Mouse (Mus musculus) C2C12 (cell line): Measurements from ENCODE around the gene Plau. TPM values are rescaled to one million over a fixed set of nuclear protein-coding genes. Genes with fewer than 3 reads are reported as not detected.

Experiments used
- H3K27me3 ChIP-seq: one replicate; pipeline ENCODE4 v1.6.1; 2011; ENCODE audit not compliant: control insufficient read depth, insufficient read depth, insufficient read length
- H3K36me3 ChIP-seq: one replicate; pipeline ENCODE4 v1.6.1; 2011; ENCODE audit not compliant: control insufficient read depth, insufficient read depth
- H3K4me3 ChIP-seq: one replicate; pipeline ENCODE4 v1.5.1; 2011; ENCODE audit warnings: mild to moderate bottlenecking, control low read depth; ENCODE audit not compliant: poor library complexity, insufficient read depth, severe bottlenecking
- H3K79me2 ChIP-seq: one replicate; pipeline ENCODE4 v1.6.1; 2011; ENCODE audit not compliant: control insufficient read depth, insufficient read depth
- H3K79me3 ChIP-seq: one replicate; pipeline ENCODE4 v1.6.1; 2011; ENCODE audit warnings: low read depth, control low read depth
- H3ac ChIP-seq: one replicate; pipeline ENCODE3; 2011; ENCODE audit warnings: low read depth; ENCODE audit not compliant: control insufficient read depth, insufficient read length
- CEBPB ChIP-seq: IDR thresholded peaks from one replicate; pipeline ENCODE4 v1.6.1; 2011; ENCODE audit warnings: low read depth, mild to moderate bottlenecking, control low read depth, moderate library complexity
- CTCF ChIP-seq: IDR thresholded peaks from one replicate; pipeline ENCODE4 v1.5.1; 2011; ENCODE audit not compliant: control insufficient read depth, insufficient read depth, insufficient read length
- FOSL1 ChIP-seq: IDR thresholded peaks from one replicate; pipeline ENCODE4 v1.8.0; 2011; ENCODE audit warnings: mild to moderate bottlenecking, low read length; ENCODE audit not compliant: poor library complexity, insufficient read depth, severe bottlenecking
- MAX ChIP-seq: IDR thresholded peaks from one replicate; pipeline ENCODE4 v1.6.1; 2011; ENCODE audit warnings: mild to moderate bottlenecking, control low read depth
- MYOD1 ChIP-seq: IDR thresholded peaks from one replicate; pipeline ENCODE4 v1.6.1; 2011; ENCODE audit warnings: low read depth; ENCODE audit not compliant: control insufficient read depth, insufficient read length
- MYOG ChIP-seq: IDR thresholded peaks from one replicate; pipeline ENCODE4 v1.6.1; 2011; ENCODE audit not compliant: control insufficient read depth, insufficient read length; ENCODE audit errors: extremely low read depth
- USF1 ChIP-seq: IDR thresholded peaks from one replicate; pipeline ENCODE4 v1.6.1; 2011; ENCODE audit warnings: low read depth, mild to moderate bottlenecking, control low read depth, moderate library complexity
- polyA plus RNA-seq: library from polyadenylated mRNA; unstranded; fragments of >200 nt; fragmentation: generic; extraction: Trizol; gene quantifications from one replicate; pipeline ENCODE4 v1.2.1, GENCODE M21; 2012; ENCODE audit warnings: missing spikeins

The Plau gene
- polyA plus RNA-seq, 1 experiment, result 106 TPM

DNA sequence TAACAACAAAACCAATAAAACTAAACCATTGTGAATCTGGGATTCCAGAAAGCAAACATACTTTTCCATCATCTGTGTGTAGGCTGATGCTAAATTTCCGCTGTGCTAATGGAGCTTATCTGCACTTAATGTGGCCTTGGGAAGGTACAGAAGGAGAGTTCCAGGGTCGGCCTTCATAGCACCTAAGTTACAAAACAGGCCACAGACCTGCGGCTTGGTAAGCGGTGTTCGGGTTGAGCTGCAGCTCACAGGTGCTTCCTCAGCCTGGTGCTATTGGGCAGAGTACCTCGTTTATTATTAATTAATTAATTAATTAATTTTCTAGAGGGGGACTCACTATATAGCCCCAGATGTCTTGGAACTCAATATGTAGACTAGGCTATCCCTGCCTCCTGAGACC, 7.7 kb downstream of the Plau start:
- no peak overlapping the region for H3K4me3 ChIP-seq
- no peak overlapping the region for H3ac ChIP-seq
- peaks cover 17% of the 10 kb centered on the region for H3K79me2 ChIP-seq
- no peak for TF ChIP-seq MAX
- H3K36me3 ChIP-seq, result peaks cover 48% of the 10 kb centered on the region
- H3K27me3 ChIP-seq, result no peaks in the 10 kb centered on the region
- H3K79me3 ChIP-seq, result peaks cover 1% of the 10 kb centered on the region

DNA sequence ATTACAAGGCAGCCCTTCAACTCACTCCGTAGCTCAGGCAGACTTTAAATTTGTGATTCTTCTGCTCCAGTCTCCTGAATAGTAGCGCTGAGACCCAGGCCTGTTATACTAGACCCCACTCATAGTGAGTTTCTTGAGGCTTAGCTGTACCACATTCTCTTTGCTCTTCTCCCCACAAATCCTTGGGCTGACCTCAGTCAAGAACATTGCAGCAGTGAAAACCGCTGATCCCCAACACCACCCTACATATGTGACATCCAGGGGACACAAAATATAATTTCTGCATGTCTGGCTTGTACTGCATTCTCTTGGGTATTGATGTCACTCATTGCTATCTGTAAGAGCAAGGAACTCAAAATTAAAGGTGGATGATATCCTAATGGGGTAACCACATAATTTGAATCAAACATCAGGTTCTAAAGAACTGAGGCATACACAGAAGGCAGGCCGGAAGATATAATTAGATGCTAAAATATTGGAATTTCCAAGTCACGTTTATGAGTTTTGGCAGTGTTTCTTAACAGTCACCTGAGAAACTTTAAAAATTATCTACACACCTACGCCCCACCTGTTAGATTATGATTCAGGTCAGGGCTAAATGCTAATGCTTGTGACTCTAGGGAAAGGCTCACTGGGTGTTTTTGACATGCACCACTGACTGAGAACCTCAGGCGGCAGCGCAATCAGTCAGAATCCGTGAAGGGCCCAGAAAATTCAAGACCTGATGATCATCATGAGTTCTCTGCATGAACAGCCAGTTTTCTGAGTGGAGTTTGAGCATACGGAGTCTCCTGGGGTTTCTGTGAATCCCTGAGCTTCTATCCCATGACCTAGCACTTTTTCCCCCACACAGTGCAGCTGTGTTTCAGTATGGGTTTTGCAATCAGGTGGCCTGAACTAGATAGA, 8.5 kb downstream of the Plau start:
- H3K36me3 ChIP-seq, result peaks cover 40% of the 10 kb centered on the region
- TF ChIP-seq CTCF (no peak), MYOG (no peak), FOSL1 (no peak), MYOD1 (no peak), MAX (no peak), USF1 (no peak), CEBPB (no peak)
- H3ac ChIP-seq, result no peak overlapping the region
- peaks cover 1% of the 10 kb centered on the region for H3K79me3 ChIP-seq
- no peaks in the 10 kb centered on the region for H3K27me3 ChIP-seq
- H3K4me3 ChIP-seq, result no peak overlapping the region
- H3K79me2 ChIP-seq, result peaks cover 9% of the 10 kb centered on the region

DNA sequence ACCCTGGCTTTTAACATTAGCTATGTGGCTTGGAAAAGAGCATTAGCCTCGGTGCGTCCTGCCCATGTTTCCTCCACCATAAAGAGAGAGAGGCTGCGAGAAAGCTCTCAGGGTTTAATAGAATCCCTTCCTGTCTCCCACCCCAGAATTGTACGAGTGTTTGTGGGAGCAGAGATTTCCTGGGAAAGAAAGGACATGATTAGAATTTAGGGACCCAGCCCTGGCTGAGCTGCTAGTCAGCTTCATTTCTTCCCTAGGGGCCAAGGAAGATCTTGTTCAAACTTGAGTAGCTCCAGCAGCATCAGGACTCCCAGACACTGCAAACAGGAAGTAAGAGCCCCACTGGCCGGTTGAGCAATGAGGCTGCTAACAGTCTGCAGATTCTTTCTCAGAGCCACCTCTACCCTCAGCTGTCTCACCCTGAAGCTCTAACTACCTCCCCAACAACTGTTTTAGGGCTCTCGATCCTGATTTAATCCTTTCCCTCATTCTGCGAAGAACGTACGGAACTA, 9.2 kb downstream of the Plau start:
- H3K27me3 ChIP-seq, result no peaks in the 10 kb centered on the region
- peaks cover 33% of the 10 kb centered on the region for H3K36me3 ChIP-seq
- no peak overlapping the region for H3ac ChIP-seq
- TF ChIP-seq USF1, result no peak
- TF ChIP-seq CEBPB, result peak; percentile 4
- TF ChIP-seq CTCF, result no peak
- peaks cover 1% of the 10 kb centered on the region for H3K79me3 ChIP-seq
- H3K79me2 ChIP-seq, result peaks cover 2% of the 10 kb centered on the region
- H3K4me3 ChIP-seq, result no peak overlapping the region

DNA sequence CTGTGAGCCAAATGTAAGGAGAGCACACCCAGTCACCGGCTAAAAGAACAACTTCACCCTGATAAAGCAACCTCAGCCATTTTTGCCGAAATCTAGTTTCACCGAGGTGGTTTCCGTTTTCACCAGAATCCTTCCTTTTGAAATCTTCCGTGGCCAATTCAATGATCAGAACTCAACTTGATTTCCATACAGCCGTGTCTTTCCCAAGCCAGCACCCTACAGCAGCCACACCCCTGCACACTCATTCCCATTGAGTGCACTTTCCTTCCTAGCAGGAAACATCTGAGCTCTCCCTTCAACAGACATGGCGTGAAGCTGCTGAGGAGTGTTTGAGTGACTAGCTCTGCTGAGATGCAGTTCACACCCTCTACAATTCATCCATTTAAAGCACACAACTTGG, 9.8 kb downstream of the Plau start:
- Histone ChIP-seq H3K79me3 (peaks cover 1% of the 10 kb centered on the region), H3K79me2 (no peaks in the 10 kb centered on the region), H3K4me3 (no peak overlapping the region), H3K36me3 (peaks cover 27% of the 10 kb centered on the region), H3ac (no peak overlapping the region), H3K27me3 (no peaks in the 10 kb centered on the region)
- TF ChIP-seq MAX (no peak), MYOG (no peak), USF1 (no peak), FOSL1 (no peak), CEBPB (no peak), CTCF (no peak), MYOD1 (no peak)

DNA sequence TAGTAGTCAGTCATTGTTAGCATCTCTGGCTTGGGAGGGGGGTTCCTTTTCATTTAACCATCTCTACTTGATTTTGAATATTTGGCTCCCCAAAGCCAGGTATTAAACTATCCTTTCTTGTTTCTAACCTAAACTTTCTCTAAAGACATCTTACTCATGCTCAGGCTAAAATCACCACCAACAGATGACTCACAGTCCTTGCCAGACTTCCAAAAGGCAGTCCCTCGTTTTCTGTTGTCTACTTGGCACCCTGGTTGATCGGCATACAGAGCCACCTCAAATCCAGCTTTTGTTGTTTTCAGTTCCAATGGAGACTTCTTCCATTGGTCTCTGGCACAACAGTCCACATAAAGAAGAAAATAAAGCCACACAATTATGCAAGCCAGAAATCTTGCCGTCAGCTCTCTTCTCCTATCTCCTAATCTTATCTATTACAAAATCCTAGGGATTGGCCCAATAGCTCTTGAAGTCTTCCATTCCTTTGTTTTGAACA, 11.2 kb downstream of the Plau start:
- Histone ChIP-seq H3K4me3 (no peak overlapping the region), H3K27me3 (no peaks in the 10 kb centered on the region), H3K79me2 (no peaks in the 10 kb centered on the region), H3K36me3 (peaks cover 12% of the 10 kb centered on the region), H3K79me3 (no peaks in the 10 kb centered on the region), H3ac (no peak overlapping the region)
- no peak for TF ChIP-seq FOSL1
- no peak for TF ChIP-seq CEBPB
- no peak for TF ChIP-seq MAX
- no peak for TF ChIP-seq USF1
- TF ChIP-seq MYOD1, result no peak
- no peak for TF ChIP-seq CTCF
- no peak for TF ChIP-seq MYOG

DNA sequence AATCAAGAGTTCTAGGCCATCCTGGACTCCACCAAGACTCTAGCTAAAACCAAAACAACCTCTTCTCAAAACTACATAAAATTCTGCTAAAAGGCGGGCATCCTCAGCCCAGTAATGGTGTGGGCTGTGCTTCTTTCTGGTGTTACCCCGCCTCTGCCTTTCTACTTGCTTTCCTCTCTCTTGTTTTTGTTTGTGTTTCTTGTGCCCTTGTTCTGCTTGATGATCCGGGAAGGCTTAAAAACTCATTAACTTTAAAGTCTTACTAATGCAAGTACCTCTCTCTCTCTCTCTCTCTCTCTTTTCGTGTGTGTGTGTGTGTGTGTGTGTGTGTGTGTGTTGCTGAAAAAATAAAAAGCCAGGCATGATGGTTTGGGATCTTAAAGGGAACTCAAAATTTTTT, 13.3 kb downstream of the Plau start:
- no peak for TF ChIP-seq CEBPB
- no peak for TF ChIP-seq FOSL1
- TF ChIP-seq MAX, result no peak
- TF ChIP-seq MYOD1, result no peak
- TF ChIP-seq USF1, result no peak
- no peak for TF ChIP-seq CTCF
- TF ChIP-seq MYOG, result no peak
- Histone ChIP-seq H3K79me2 (no peaks in the 10 kb centered on the region), H3K4me3 (no peak overlapping the region), H3ac (no peak overlapping the region), H3K36me3 (no peaks in the 10 kb centered on the region), H3K79me3 (no peaks in the 10 kb centered on the region), H3K27me3 (no peaks in the 10 kb centered on the region)
